Mouse (Mus musculus): ENCODE results near the gene Gm21969.

Gm21969 gene

GRCm38 (mm10) chr4:139693315-139693714, 90.3 kb downstream of the Gm21969 start:
- TF ChIP-seq CTCF (conservative IDR thresholded peaks at IDR 0.05; ENCODE audit: low read length) (no peak), NANOG (IDR thresholded peaks at IDR 0.05; ENCODE audit: borderline replicate concordance, low read length) (no peak), POU5F1 (IDR thresholded peaks at IDR 0.05; ENCODE audit: borderline replicate concordance, low read length) (no peak)
- Histone ChIP-seq H3K9me3 (ENCODE audit: low read length) (no peaks in the 10 kb centered on the region), H3K36me3 (ENCODE audit: insufficient read depth, low read length) (no peaks in the 10 kb centered on the region), H3K4me1 (replicated peaks; ENCODE audit: low read depth, low read length) (peaks cover 34% of the 10 kb centered on the region), H3K4me3 (replicated peaks; ENCODE audit: low read length) (no peak overlapping the region), H3K27me3 (ENCODE audit: insufficient read depth, low read length) (peaks cover 52% of the 10 kb centered on the region)

GRCm38 (mm10) chr4:139697755-139698154, 94.8 kb downstream of the Gm21969 start:
- peaks cover 20% of the 10 kb centered on the region for H3K4me1 ChIP-seq (replicated peaks; ENCODE audit: low read depth, low read length)
- H3K4me3 ChIP-seq (replicated peaks; ENCODE audit: low read length) = no peak overlapping the region
- no peak for TF ChIP-seq CTCF (conservative IDR thresholded peaks at IDR 0.05; ENCODE audit: low read length)
- TF ChIP-seq POU5F1 (IDR thresholded peaks at IDR 0.05; ENCODE audit: borderline replicate concordance, low read length) = no peak
- TF ChIP-seq NANOG (IDR thresholded peaks at IDR 0.05; ENCODE audit: borderline replicate concordance, low read length) = no peak
- no peaks in the 10 kb centered on the region for H3K36me3 ChIP-seq (ENCODE audit: insufficient read depth, low read length)
- peaks cover 65% of the 10 kb centered on the region for H3K27me3 ChIP-seq (ENCODE audit: insufficient read depth, low read length)
- H3K9me3 ChIP-seq (ENCODE audit: low read length) = no peaks in the 10 kb centered on the region

GRCm38 (mm10) chr4:139698602-139699001, 95.6 kb downstream of the Gm21969 start:
- peaks cover 62% of the 10 kb centered on the region for H3K27me3 ChIP-seq (ENCODE audit: insufficient read depth, low read length)
- H3K4me1 ChIP-seq (replicated peaks; ENCODE audit: low read depth, low read length) = peaks cover 11% of the 10 kb centered on the region
- H3K9me3 ChIP-seq (ENCODE audit: low read length) = no peaks in the 10 kb centered on the region
- no peak for TF ChIP-seq CTCF (conservative IDR thresholded peaks at IDR 0.05; ENCODE audit: low read length)
- no peak for TF ChIP-seq POU5F1 (IDR thresholded peaks at IDR 0.05; ENCODE audit: borderline replicate concordance, low read length)
- no peak for TF ChIP-seq NANOG (IDR thresholded peaks at IDR 0.05; ENCODE audit: borderline replicate concordance, low read length)
- H3K4me3 ChIP-seq (replicated peaks; ENCODE audit: low read length) = no peak overlapping the region
- H3K36me3 ChIP-seq (ENCODE audit: insufficient read depth, low read length) = no peaks in the 10 kb centered on the region

GRCm38 (mm10) chr4:139702914-139703313, 99.9 kb downstream of the Gm21969 start:
- Histone ChIP-seq H3K9me3 (ENCODE audit: low read length) (no peaks in the 10 kb centered on the region), H3K4me3 (replicated peaks; ENCODE audit: low read length) (no peak overlapping the region), H3K27me3 (ENCODE audit: insufficient read depth, low read length) (peaks cover 59% of the 10 kb centered on the region), H3K4me1 (replicated peaks; ENCODE audit: low read depth, low read length) (peaks cover 3% of the 10 kb centered on the region), H3K36me3 (ENCODE audit: insufficient read depth, low read length) (no peaks in the 10 kb centered on the region)
- no peak for TF ChIP-seq POU5F1 (IDR thresholded peaks at IDR 0.05; ENCODE audit: borderline replicate concordance, low read length)
- TF ChIP-seq NANOG (IDR thresholded peaks at IDR 0.05; ENCODE audit: borderline replicate concordance, low read length) = no peak
- no peak for TF ChIP-seq CTCF (conservative IDR thresholded peaks at IDR 0.05; ENCODE audit: low read length)

GRCm38 (mm10) chr4:139703468-139703867, 100.5 kb downstream of the Gm21969 start:
- Histone ChIP-seq H3K27me3 (ENCODE audit: insufficient read depth, low read length) (peaks cover 58% of the 10 kb centered on the region), H3K9me3 (ENCODE audit: low read length) (no peaks in the 10 kb centered on the region), H3K36me3 (ENCODE audit: insufficient read depth, low read length) (no peaks in the 10 kb centered on the region), H3K4me1 (replicated peaks; ENCODE audit: low read depth, low read length) (0 out of 2 replicates have a peak, but pooled peaks cover under 1% of the 10 kb centered on the region), H3K4me3 (replicated peaks; ENCODE audit: low read length) (no peak overlapping the region)
- no peak for TF ChIP-seq NANOG (IDR thresholded peaks at IDR 0.05; ENCODE audit: borderline replicate concordance, low read length)
- peak; percentile 74 for TF ChIP-seq CTCF (conservative IDR thresholded peaks at IDR 0.05; ENCODE audit: low read length)

- no peaks in the 10 kb centered on the region for H3K9me3 ChIP-seq (ENCODE audit: low read length)
- H3K27me3 ChIP-seq (ENCODE audit: insufficient read depth, low read length) = peaks cover 44% of the 10 kb centered on the region
- H3K36me3 ChIP-seq (ENCODE audit: insufficient read depth, low read length) = no peaks in the 10 kb centered on the region
- TF ChIP-seq CTCF (conservative IDR thresholded peaks at IDR 0.05; ENCODE audit: low read length) (no peak), NANOG (IDR thresholded peaks at IDR 0.05; ENCODE audit: borderline replicate concordance, low read length) (no peak), POU5F1 (IDR thresholded peaks at IDR 0.05; ENCODE audit: borderline replicate concordance, low read length) (no peak)
- no peak overlapping the region for H3K4me3 ChIP-seq (replicated peaks; ENCODE audit: low read length)
- peaks cover 12% of the 10 kb centered on the region for H3K4me1 ChIP-seq (replicated peaks; ENCODE audit: low read depth, low read length)
Observed at GRCm38 (mm10) chr4:139705986-139706385, 103.0 kb downstream of the Gm21969 start.

GRCm38 (mm10) chr4:139710467-139711334, 107.7 kb downstream of the Gm21969 start:
- H3K4me1 ChIP-seq (replicated peaks; ENCODE audit: low read depth, low read length) = peaks cover 17% of the 10 kb centered on the region
- H3K27me3 ChIP-seq (ENCODE audit: insufficient read depth, low read length) = peaks cover 29% of the 10 kb centered on the region
- no peak for TF ChIP-seq NANOG (IDR thresholded peaks at IDR 0.05; ENCODE audit: borderline replicate concordance, low read length)
- H3K36me3 ChIP-seq (ENCODE audit: insufficient read depth, low read length) = no peaks in the 10 kb centered on the region
- H3K9me3 ChIP-seq (ENCODE audit: low read length) = no peaks in the 10 kb centered on the region
- 0 out of 2 replicates have a peak overlapping the region, but pooled peaks have one; percentile 4 for H3K4me3 ChIP-seq (replicated peaks; ENCODE audit: low read length)

Data from E14TG2a.4 (cell line).